Mouse (Mus musculus) MEL (cell line): ENCODE measurements around the gene Acoxl. TPM values are rescaled to one million over a fixed set of nuclear protein-coding genes. Genes with fewer than 3 reads are reported as not detected.

ENCODE experiments used
- DNase-seq: peaks from one replicate; pipeline ENCODE4 v3.0.0; 2011; ENCODE audit warnings: low read depth, low spot score
- H3K27ac ChIP-seq: 2 replicates; pipeline ENCODE4 v1.5.1; 2012; ENCODE audit warnings: low read depth, mild to moderate bottlenecking, control low read depth, low read length, moderate library complexity; ENCODE audit not compliant: control insufficient read depth
- H3K27me3 ChIP-seq, 2 experiments: fragments of 150-350 bp in 1 of 2; sonication (generic) in 1 of 2; 2 replicates each; pipeline ENCODE4 v1.6.1; 2012; ENCODE audit warnings: low read length in 2 of 2, mild to moderate bottlenecking in 2 of 2, improper control_type of control experiment in 1 of 2, moderate library complexity in 1 of 2; ENCODE audit not compliant: insufficient read depth in 2 of 2, control insufficient read depth in 1 of 2
- H3K36me3 ChIP-seq, 2 experiments: 2 replicates each; pipeline ENCODE4 v1.6.1; 2012 to 2014; ENCODE audit warnings: low read length in 2 of 2, improper control_type of control experiment in 1 of 2, inconsistent platforms in 1 of 2, mild to moderate bottlenecking in 1 of 2; ENCODE audit not compliant: insufficient read depth in 2 of 2, control insufficient read depth in 1 of 2
- H3K4me1 ChIP-seq, 2 experiments: fragments of 150-350 bp in 1 of 2; sonication (generic) in 1 of 2; 2 replicates each; pipeline ENCODE4 v1.6.1; 2012; ENCODE audit warnings: low read length in 2 of 2, improper control_type of control experiment in 1 of 2, mild to moderate bottlenecking in 1 of 2; ENCODE audit not compliant: insufficient read depth in 2 of 2, control insufficient read depth in 1 of 2
- H3K4me3 ChIP-seq, 2 experiments: fragments of 150-350 bp in 1 of 2; sonication (generic) in 1 of 2; 2 replicates each; pipeline ENCODE4 v1.5.1; 2012; ENCODE audit warnings: low read depth in 2 of 2, low read length in 2 of 2, mild to moderate bottlenecking in 2 of 2, moderate library complexity in 2 of 2, control low read depth in 1 of 2, improper control_type of control experiment in 1 of 2; ENCODE audit not compliant: control insufficient read depth in 1 of 2, insufficient read depth in 1 of 2
- H3K79me2 ChIP-seq: 2 replicates; pipeline ENCODE4 v1.6.1; 2012; ENCODE audit warnings: mild to moderate bottlenecking, low read length, moderate library complexity; ENCODE audit not compliant: control insufficient read depth, poor library complexity, insufficient read depth
- H3K9ac ChIP-seq: 2 replicates; pipeline ENCODE4 v1.6.1; 2012; ENCODE audit warnings: low read depth, mild to moderate bottlenecking, control low read depth, low read length, moderate library complexity; ENCODE audit not compliant: control insufficient read depth, poor library complexity, severe bottlenecking
- H3K9me3 ChIP-seq: fragments of 150-350 bp; sonication (generic); replicated peaks from 2 replicates; pipeline ENCODE4 v1.6.1; 2012; ENCODE audit warnings: mild to moderate bottlenecking, low read length, improper control_type of control experiment, moderate library complexity; ENCODE audit not compliant: insufficient read depth
- BHLHE40 ChIP-seq: IDR thresholded peaks from 2 replicates; pipeline ENCODE4 v1.6.1; 2012; ENCODE audit warnings: low read depth, mild to moderate bottlenecking, inconsistent platforms, low read length, improper control_type of control experiment, borderline replicate concordance
- CHD1 ChIP-seq: IDR thresholded peaks from 2 replicates; pipeline ENCODE4 v1.6.1; 2012; ENCODE audit warnings: low read depth, mild to moderate bottlenecking, inconsistent platforms, low read length, improper control_type of control experiment
- CTCF ChIP-seq, 3 experiments: IDR thresholded peaks in 2 of 3; conservative IDR thresholded peaks in 1 of 3; 2 replicates each; pipeline ENCODE4 v1.5.1; 2011 to 2012; ENCODE audit warnings: low read length in 3 of 3, low read depth in 2 of 3, mild to moderate bottlenecking in 2 of 3, improper control_type of control experiment in 1 of 3, inconsistent platforms in 1 of 3, mixed read lengths in 1 of 3, moderate library complexity in 1 of 3; ENCODE audit not compliant: control insufficient read depth in 1 of 3, insufficient read depth in 1 of 3, poor library complexity in 1 of 3, severe bottlenecking in 1 of 3
- E2F4 ChIP-seq: IDR thresholded peaks from 2 replicates; pipeline ENCODE4 v1.6.1; 2011; ENCODE audit warnings: low read depth, low read length, improper control_type of control experiment, borderline replicate concordance
- ELF1 ChIP-seq: IDR thresholded peaks from 2 replicates; pipeline ENCODE4 v1.6.1; 2014; ENCODE audit warnings: low read depth, mild to moderate bottlenecking, inconsistent platforms, low read length, improper control_type of control experiment, moderate library complexity
- EP300 ChIP-seq, 2 experiments: IDR thresholded peaks; 2 replicates each; pipeline ENCODE4 v1.6.1; 2011; ENCODE audit warnings: improper control_type of control experiment in 2 of 2, low read length in 2 of 2, low read depth in 1 of 2, mild to moderate bottlenecking in 1 of 2
- ETS1 ChIP-seq: IDR thresholded peaks from 2 replicates; pipeline ENCODE4 v1.6.1; 2012; ENCODE audit warnings: low read depth, mild to moderate bottlenecking, inconsistent platforms, low read length, improper control_type of control experiment, moderate library complexity
- GABPA ChIP-seq: IDR thresholded peaks from 2 replicates; pipeline ENCODE4 v1.6.1; 2012; ENCODE audit warnings: low read depth, mild to moderate bottlenecking, inconsistent platforms, low read length, improper control_type of control experiment, moderate library complexity
- HCFC1 ChIP-seq: IDR thresholded peaks from 2 replicates; pipeline ENCODE4 v1.6.1; 2012; ENCODE audit warnings: low read depth, mild to moderate bottlenecking, inconsistent platforms, low read length, improper control_type of control experiment, moderate library complexity
- JUND ChIP-seq: IDR thresholded peaks from 2 replicates; pipeline ENCODE4 v1.6.1; 2011; ENCODE audit warnings: low read depth, mild to moderate bottlenecking, improper control_type of control experiment, low read length
- KAT2A ChIP-seq: conservative IDR thresholded peaks from 2 replicates; pipeline ENCODE4 v1.6.1; 2012; ENCODE audit warnings: low read depth, low read length, improper control_type of control experiment, inconsistent platforms
- MAFK ChIP-seq: IDR thresholded peaks from 2 replicates; pipeline ENCODE4 v1.6.1; 2011; ENCODE audit warnings: low read depth, mild to moderate bottlenecking, low read length, improper control_type of control experiment, borderline replicate concordance
- MAX ChIP-seq: IDR thresholded peaks from 2 replicates; pipeline ENCODE4 v1.6.1; 2011; ENCODE audit warnings: low read length, improper control_type of control experiment
- MAZ ChIP-seq: IDR thresholded peaks from 2 replicates; pipeline ENCODE4 v1.6.1; 2012; ENCODE audit warnings: low read depth, mild to moderate bottlenecking, inconsistent platforms, low read length, improper control_type of control experiment
- MEF2A ChIP-seq: IDR thresholded peaks from 2 replicates; pipeline ENCODE4 v1.6.1; 2014; ENCODE audit warnings: low read depth, mild to moderate bottlenecking, inconsistent platforms, low read length, improper control_type of control experiment; ENCODE audit not compliant: poor library complexity, insufficient replicate concordance, severe bottlenecking; ENCODE audit errors: extremely low read depth
- MXI1 ChIP-seq: IDR thresholded peaks from 2 replicates; pipeline ENCODE4 v1.6.1; 2011; ENCODE audit warnings: mild to moderate bottlenecking, low read depth, low read length, improper control_type of control experiment
- MYB ChIP-seq: IDR thresholded peaks from 2 replicates; pipeline ENCODE4 v1.6.1; 2011; ENCODE audit warnings: mild to moderate bottlenecking, low read depth, low read length, improper control_type of control experiment
- MYC ChIP-seq: IDR thresholded peaks from 2 replicates; pipeline ENCODE4 v1.6.1; 2011; ENCODE audit warnings: low read depth, mild to moderate bottlenecking, low read length, improper control_type of control experiment, moderate library complexity
- NELFE ChIP-seq: IDR thresholded peaks from 2 replicates; pipeline ENCODE4 v1.6.1; 2011; ENCODE audit warnings: low read depth, low read length, improper control_type of control experiment
- NRF1 ChIP-seq: IDR thresholded peaks from 2 replicates; pipeline ENCODE4 v1.6.1; 2014; ENCODE audit warnings: low read depth, mild to moderate bottlenecking, inconsistent platforms, low read length, improper control_type of control experiment, moderate library complexity; ENCODE audit not compliant: poor library complexity, insufficient read depth, severe bottlenecking
- POLR2A ChIP-seq, 2 experiments: IDR thresholded peaks; 2 replicates each; pipeline ENCODE4 v1.6.1; 2011 to 2012; ENCODE audit warnings: low read length in 2 of 2, mild to moderate bottlenecking in 2 of 2, control low read depth in 1 of 2, improper control_type of control experiment in 1 of 2, low read depth in 1 of 2, moderate library complexity in 1 of 2; ENCODE audit not compliant: control insufficient read depth in 1 of 2, insufficient read depth in 1 of 2, poor library complexity in 1 of 2
- POLR2AphosphoS2 ChIP-seq: IDR thresholded peaks from 2 replicates; pipeline ENCODE4 v1.6.1; 2011; ENCODE audit warnings: low read length, improper control_type of control experiment
- POLR2AphosphoS5 ChIP-seq: IDR thresholded peaks from 2 replicates; pipeline ENCODE4 v1.6.1; 2012; ENCODE audit warnings: low read depth, borderline replicate concordance, mild to moderate bottlenecking, inconsistent platforms, low read length, moderate library complexity, mixed read lengths
- RAD21 ChIP-seq: IDR thresholded peaks from 2 replicates; pipeline ENCODE4 v1.6.1; 2011; ENCODE audit warnings: mild to moderate bottlenecking, low read depth, low read length, improper control_type of control experiment
- RCOR1 ChIP-seq: IDR thresholded peaks from 2 replicates; pipeline ENCODE4 v1.6.1; 2012; ENCODE audit warnings: low read depth, mild to moderate bottlenecking, inconsistent platforms, low read length, improper control_type of control experiment
- SIN3A ChIP-seq: IDR thresholded peaks from 2 replicates; pipeline ENCODE4 v1.6.1; 2012; ENCODE audit warnings: low read length, improper control_type of control experiment, inconsistent platforms
- SMC3 ChIP-seq: IDR thresholded peaks from 2 replicates; pipeline ENCODE4 v1.6.1; 2011; ENCODE audit warnings: low read depth, low read length, improper control_type of control experiment
- TAL1 ChIP-seq: IDR thresholded peaks from 2 replicates; pipeline ENCODE4 v1.6.1; 2012; ENCODE audit warnings: mild to moderate bottlenecking, inconsistent platforms, low read length, moderate library complexity, mixed read lengths
- TBP ChIP-seq: IDR thresholded peaks from 2 replicates; pipeline ENCODE4 v1.8.0; 2011; ENCODE audit warnings: low read depth, low read length, improper control_type of control experiment
- TCF12 ChIP-seq: IDR thresholded peaks from 2 replicates; pipeline ENCODE4 v1.6.1; 2014; ENCODE audit warnings: low read depth, mild to moderate bottlenecking, inconsistent platforms, low read length, improper control_type of control experiment, moderate library complexity
- USF1 ChIP-seq: IDR thresholded peaks from 2 replicates; pipeline ENCODE4 v1.6.1; 2014; ENCODE audit warnings: low read depth, mild to moderate bottlenecking, inconsistent platforms, low read length, improper control_type of control experiment, moderate library complexity
- USF2 ChIP-seq, 2 experiments: IDR thresholded peaks; 2 replicates each; pipeline ENCODE4 v1.6.1; 2011 to 2012; ENCODE audit warnings: improper control_type of control experiment in 2 of 2, low read length in 2 of 2, borderline replicate concordance in 1 of 2, inconsistent platforms in 1 of 2, low read depth in 1 of 2, mild to moderate bottlenecking in 1 of 2; ENCODE audit not compliant: insufficient read depth in 1 of 2
- ZC3H11A ChIP-seq: IDR thresholded peaks from 2 replicates; pipeline ENCODE4 v1.6.1; 2012; ENCODE audit warnings: low read depth, mild to moderate bottlenecking, inconsistent platforms, low read length, improper control_type of control experiment
- ZKSCAN1 ChIP-seq: IDR thresholded peaks from 2 replicates; pipeline ENCODE4 v1.6.1; 2012; ENCODE audit warnings: low read depth, mild to moderate bottlenecking, inconsistent platforms, low read length, improper control_type of control experiment, moderate library complexity
- ZMIZ1 ChIP-seq: IDR thresholded peaks from 2 replicates; pipeline ENCODE4 v1.6.1; 2012; ENCODE audit warnings: low read depth, mild to moderate bottlenecking, inconsistent platforms, low read length, improper control_type of control experiment, moderate library complexity
- ZNF384 ChIP-seq: IDR thresholded peaks from 2 replicates; pipeline ENCODE4 v1.6.1; 2012; ENCODE audit warnings: low read depth, mild to moderate bottlenecking, inconsistent platforms, low read length, improper control_type of control experiment
- polyA plus RNA-seq, 2 experiments: library from polyadenylated mRNA; stranded (reverse) in 1 of 2; unstranded in 1 of 2; fragments of >175 nt in 1 of 2; fragments of >200 nt in 1 of 2; gene quantifications; 2 replicates each; pipeline versions ENCODE4 v1.2.1 to v1.2.4; 2012; ENCODE audit warnings: low replicate concordance in 2 of 2, low read depth in 1 of 2; ENCODE audit not compliant: insufficient read length in 2 of 2, insufficient read depth in 1 of 2, missing spikeins in 1 of 2
- total RNA-seq: library from RNA; depleted of rRNA; stranded (reverse); fragments of 300-350 nt; gene quantifications from 2 replicates; pipeline ENCODE4 v1.2.3, GENCODE M21; 2012

Acoxl gene
- total and polyA plus RNA-seq, 3 experiments, result 0.31 to 0.39 TPM; not detected in 1

DNA sequence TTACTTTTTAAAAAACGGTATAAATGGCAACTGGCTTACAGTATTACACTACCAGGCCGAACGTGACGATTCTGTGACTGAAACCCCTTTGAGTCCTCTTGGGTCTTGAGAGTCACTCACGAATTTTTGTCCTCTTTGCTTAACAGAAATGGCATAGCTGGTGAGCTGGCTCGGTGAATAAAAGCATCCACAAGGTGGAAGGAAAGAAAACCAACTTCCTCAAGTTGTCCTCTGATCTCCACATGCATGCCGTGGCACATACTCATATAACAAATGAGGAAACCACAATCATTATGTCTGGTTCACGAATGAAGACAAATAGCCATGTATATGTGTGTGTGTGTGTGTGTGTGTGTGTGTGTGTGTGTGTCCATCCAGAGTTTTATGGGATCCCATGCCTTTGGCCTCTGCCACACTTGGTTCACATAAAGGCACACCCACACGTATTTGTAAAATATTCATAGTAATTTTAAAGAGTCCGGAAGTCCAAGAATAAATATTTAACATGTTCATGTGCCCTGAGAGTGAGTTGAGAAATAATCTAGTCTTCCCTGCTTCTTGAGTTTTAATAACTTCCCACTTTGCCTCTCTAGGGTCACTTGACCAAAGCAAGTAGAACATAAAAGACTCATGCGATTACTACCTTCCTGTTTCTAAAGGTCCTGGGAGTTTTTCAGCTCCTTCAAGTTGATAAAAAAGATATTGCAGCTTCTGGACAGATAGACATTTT is 6.4 kb upstream of the Acoxl start:
- peaks cover 7 to 15% of the 10 kb centered on the region in 2 experiments for H3K36me3 ChIP-seq
- H3K9ac ChIP-seq, result peak overlapping the region; percentile 80
- H3K4me3 ChIP-seq, result peak overlapping the region; percentile 88 to 100
- peaks cover 17% of the 10 kb centered on the region for H3K79me2 ChIP-seq
- H3K4me1 ChIP-seq, result no peaks in the 10 kb centered on the region; a peak in 1 of 4 replicates
- DNase-seq, result no peak
- peak overlapping the region; percentile 78 for H3K27ac ChIP-seq
- H3K27me3 ChIP-seq, result no peaks in the 10 kb centered on the region; a peak in 1 of 4 replicates
- no peaks in the 10 kb centered on the region for H3K9me3 ChIP-seq
- TF ChIP-seq ZMIZ1 (no peak), TBP (no peak), POLR2A (IDR thresholded peaks at IDR 0.05; ENCODE audit: control insufficient read depth in 1 of 2, insufficient read depth in 1 of 2, low read depth in 1 of 2, low read length in 2 of 2, poor library complexity in 1 of 2) (no peak), TCF12 (no peak), E2F4 (no peak), MYC (0 out of 2 replicates have a peak, but pooled peaks have one; percentile 50), POLR2AphosphoS2 (no peak), RCOR1 (no peak), ELF1 (0 out of 2 replicates have a peak, but pooled peaks have one; percentile 42), TAL1 (no peak), MEF2A (no peak), CHD1 (no peak), HCFC1 (no peak), KAT2A (no peak), ZNF384 (no peak), MAFK (no peak), MYB (no peak), JUND (no peak), NRF1 (no peak), MXI1 (peak; percentile 41; the same call in 1 of the 2 replicates), ETS1 (0 out of 2 replicates have a peak, but pooled peaks have one; percentile 11), ZC3H11A (no peak), NELFE (no peak), MAX (peak; percentile 58; the same call in 1 of the 2 replicates), CTCF (IDR thresholded peaks at IDR 0.05 in 2 of 3, conservative IDR thresholded peaks at IDR 0.05 in 1 of 3; ENCODE audit: control insufficient read depth in 1 of 3, insufficient read depth in 1 of 3, low read depth in 2 of 3, low read length in 3 of 3, poor library complexity in 1 of 3, severe bottlenecking in 1 of 3) (no peak), POLR2AphosphoS5 (no peak), EP300 (IDR thresholded peaks at IDR 0.05; ENCODE audit: low read depth in 1 of 2, low read length in 2 of 2) (peak in 1 of 2 experiments; percentile 40; a peak in 1 of 4 replicates), SMC3 (no peak), RAD21 (no peak), ZKSCAN1 (no peak), BHLHE40 (no peak), USF1 (peak; percentile 26), MAZ (no peak), GABPA (no peak), USF2 (IDR thresholded peaks at IDR 0.05; ENCODE audit: borderline replicate concordance in 1 of 2, insufficient read depth in 1 of 2, low read depth in 1 of 2, low read length in 2 of 2) (no peak), SIN3A (no peak)
